Mouse (Mus musculus): ENCODE data around the gene Kremen2. TPM values are rescaled to one million over a fixed set of nuclear protein-coding genes. Genes with fewer than 3 reads are reported as not detected.

Gene Kremen2
- polyA plus RNA-seq, 1 experiment from 2014 or later = 0.66 TPM

DNA sequence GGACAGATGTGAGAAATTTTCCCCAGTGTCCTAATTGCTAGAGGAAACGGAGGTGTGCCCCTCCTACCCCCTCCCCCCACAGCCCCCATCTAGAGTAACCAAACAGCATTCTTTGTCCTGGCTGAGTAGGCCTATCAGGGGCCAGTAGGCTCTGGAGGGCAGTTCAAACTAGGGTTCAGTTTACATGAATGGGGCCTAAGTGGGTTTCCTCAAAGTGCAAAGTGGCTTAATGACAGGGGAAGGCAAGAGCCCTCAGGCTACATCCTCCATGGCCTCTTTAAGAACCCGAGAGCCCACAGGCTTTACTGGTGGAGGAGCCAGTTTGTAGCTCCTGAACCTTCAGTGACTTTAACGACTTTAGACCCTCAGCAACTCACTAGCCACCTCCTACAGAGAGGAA is 49.8 kb downstream of the Kremen2 start:
- no peak for ATAC-seq
- no peak overlapping the region for H3K4me3 ChIP-seq (replicated peaks)
- H3K4me2 ChIP-seq (replicated peaks) = no peak overlapping the region
- WGBS = 18% methylated on average over 3 of the region's 3 CpGs
- no peak overlapping the region for H3K9ac ChIP-seq (replicated peaks)
- peaks cover 42% of the 10 kb centered on the region for H3K27me3 ChIP-seq
- H3K4me1 ChIP-seq (replicated peaks) = peaks cover 10% of the 10 kb centered on the region; the same call in 1 of the 2 replicates
- no peaks in the 10 kb centered on the region for H3K36me3 ChIP-seq
- no peaks in the 10 kb centered on the region for H3K9me3 ChIP-seq
- no peak overlapping the region for H3K27ac ChIP-seq

DNA sequence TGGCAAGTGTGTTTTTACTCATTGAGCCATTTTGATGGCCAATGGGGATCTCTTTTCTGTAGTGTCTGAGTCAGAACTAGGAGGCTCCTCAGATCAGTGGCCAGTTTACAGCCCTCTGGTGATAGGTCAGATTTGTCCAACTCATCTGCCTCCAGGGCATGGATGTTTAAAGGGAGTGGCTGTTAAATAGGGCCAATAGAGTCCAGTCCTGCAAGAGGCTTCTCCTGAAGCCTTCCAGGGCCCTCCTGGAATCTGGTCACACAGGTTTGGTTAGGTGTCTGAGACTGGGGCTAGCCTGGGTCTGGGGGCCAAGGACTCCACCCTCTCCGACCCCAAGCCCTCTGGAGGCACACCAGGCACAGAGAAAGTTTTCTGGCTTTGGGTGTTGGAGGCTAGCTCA is 51.1 kb downstream of the Kremen2 start:
- H3K27me3 ChIP-seq = peaks cover 37% of the 10 kb centered on the region
- ATAC-seq = no peak
- H3K4me2 ChIP-seq (replicated peaks) = no peak overlapping the region
- no peak overlapping the region for H3K27ac ChIP-seq
- H3K9me3 ChIP-seq = no peaks in the 10 kb centered on the region
- peaks cover 6% of the 10 kb centered on the region; the same call in 1 of the 2 replicates for H3K4me1 ChIP-seq (replicated peaks)
- H3K9ac ChIP-seq (replicated peaks) = no peak overlapping the region
- 63% methylated on average over 1 of the region's 1 CpGs for WGBS
- no peak overlapping the region for H3K4me3 ChIP-seq (replicated peaks)
- no peaks in the 10 kb centered on the region for H3K36me3 ChIP-seq

Other genes starting within 250 kb of the Kremen2 start
- 18.0 and 20.4 TPM in 2 replicates for gene Zfp213, start 181.6 kb downstream of the Kremen2 start, polyA plus RNA-seq (2015; fragmentation: Nextera tagmentation; extraction: Ambion mirVana)
- 26.6 and 28.7 TPM in 2 replicates for gene Zfp13, start 146.3 kb downstream of the Kremen2 start, polyA plus RNA-seq (2015; fragmentation: Nextera tagmentation; extraction: Ambion mirVana)
- not detected in 2 replicates for gene Zscan10, start 145.0 kb downstream of the Kremen2 start, polyA plus RNA-seq (2015; fragmentation: Nextera tagmentation; extraction: Ambion mirVana)
- 1.1 TPM in 2 replicates for gene Mmp25, start 100.6 kb downstream of the Kremen2 start, polyA plus RNA-seq (2015; fragmentation: Nextera tagmentation; extraction: Ambion mirVana)
- 0.16 TPM in 1 of 2 replicates, not detected in the other for gene Bicdl2, start 85.3 kb downstream of the Kremen2 start, polyA plus RNA-seq (2015; fragmentation: Nextera tagmentation; extraction: Ambion mirVana)
- 84.9 and 90.9 TPM in 2 replicates for gene Hcfc1r1, start 72.2 kb downstream of the Kremen2 start, polyA plus RNA-seq (2015; fragmentation: Nextera tagmentation; extraction: Ambion mirVana)
- 44.8 and 46.5 TPM in 2 replicates for gene Thoc6, start 72.0 kb downstream of the Kremen2 start, polyA plus RNA-seq (2015; fragmentation: Nextera tagmentation; extraction: Ambion mirVana)
- 1.4 and 2.9 TPM in 2 replicates for gene Tnfrsf12a, start 68.4 kb downstream of the Kremen2 start, polyA plus RNA-seq (2015; fragmentation: Nextera tagmentation; extraction: Ambion mirVana)
- 0.15 and 0.17 TPM in 2 replicates for gene Cldn6, start 66.6 kb downstream of the Kremen2 start, polyA plus RNA-seq (2015; fragmentation: Nextera tagmentation; extraction: Ambion mirVana)
- gene Cldn9, start 61.8 kb downstream of the Kremen2 start, polyA plus RNA-seq (2015; fragmentation: Nextera tagmentation; extraction: Ambion mirVana) = 0.32 and 1.1 TPM in 2 replicates
- gene 1520401A03Rik, start 23.1 kb downstream of the Kremen2 start, polyA plus RNA-seq (2015; fragmentation: Nextera tagmentation; extraction: Ambion mirVana) = 0.30 TPM in 1 of 2 replicates, not detected in the other
- 21.4 and 26.5 TPM in 2 replicates for gene Pkmyt1, start 19.5 kb downstream of the Kremen2 start, polyA plus RNA-seq (2015; fragmentation: Nextera tagmentation; extraction: Ambion mirVana)
- 55.8 and 56.8 TPM in 2 replicates for gene Paqr4, start 5.0 kb downstream of the Kremen2 start, polyA plus RNA-seq (2015; fragmentation: Nextera tagmentation; extraction: Ambion mirVana)
- 238 and 243 TPM in 2 replicates for gene Flywch1, start 25.8 kb upstream of the Kremen2 start, polyA plus RNA-seq (2015; fragmentation: Nextera tagmentation; extraction: Ambion mirVana)
- gene Flywch2, start 40.2 kb upstream of the Kremen2 start, polyA plus RNA-seq (2015; fragmentation: Nextera tagmentation; extraction: Ambion mirVana) = 63.9 and 70.5 TPM in 2 replicates
- 639 and 664 TPM in 2 replicates for gene Srrm2, start 44.7 kb upstream of the Kremen2 start, polyA plus RNA-seq (2015; fragmentation: Nextera tagmentation; extraction: Ambion mirVana)
- gene Elob, start 83.3 kb upstream of the Kremen2 start, polyA plus RNA-seq (2015; fragmentation: Nextera tagmentation; extraction: Ambion mirVana) = 1,286 and 1,324 TPM in 2 replicates
- gene Prss33, start 90.2 kb upstream of the Kremen2 start, polyA plus RNA-seq (2015; fragmentation: Nextera tagmentation; extraction: Ambion mirVana) = 0.30 and 0.36 TPM in 2 replicates
- gene Prss32, start 98.0 kb upstream of the Kremen2 start, polyA plus RNA-seq (2015; fragmentation: Nextera tagmentation; extraction: Ambion mirVana) = not detected in 2 replicates
- gene Prss41, start 98.3 kb upstream of the Kremen2 start, polyA plus RNA-seq (2015; fragmentation: Nextera tagmentation; extraction: Ambion mirVana) = 0.94 and 1.5 TPM in 2 replicates
- not detected in 2 replicates for gene Prss21, start 122.2 kb upstream of the Kremen2 start, polyA plus RNA-seq (2015; fragmentation: Nextera tagmentation; extraction: Ambion mirVana)
- gene Dcpp1, start 135.0 kb upstream of the Kremen2 start, polyA plus RNA-seq (2015; fragmentation: Nextera tagmentation; extraction: Ambion mirVana) = not detected in 2 replicates
- gene Dcpp2, start 135.0 kb upstream of the Kremen2 start, polyA plus RNA-seq (2015; fragmentation: Nextera tagmentation; extraction: Ambion mirVana) = not detected in 2 replicates
- gene Dcpp3, start 171.6 kb upstream of the Kremen2 start, polyA plus RNA-seq (2015; fragmentation: Nextera tagmentation; extraction: Ambion mirVana) = not detected in 2 replicates
- not detected in 2 replicates for gene Sbp, start 195.8 kb upstream of the Kremen2 start, polyA plus RNA-seq (2015; fragmentation: Nextera tagmentation; extraction: Ambion mirVana)
- gene Sbpl, start 209.4 kb upstream of the Kremen2 start, polyA plus RNA-seq (2015; fragmentation: Nextera tagmentation; extraction: Ambion mirVana) = not detected in 2 replicates
- gene Prss30, start 234.7 kb upstream of the Kremen2 start, polyA plus RNA-seq (2015; fragmentation: Nextera tagmentation; extraction: Ambion mirVana) = not detected in 2 replicates

All from midbrain, embryonic 13.5 days (tissue).